16 mouse cellular contexts compared by ENCODE assay signal in genomic region chr7:117585164-117585563, GRCm38 (mm10).
DNase-seq lines count a peak whose midpoint lies in the region; ATAC-seq and TF ChIP-seq lines count a peak whose summit lies in the region.
"Had no signal": no experiment of that assay in that cellular context is flagged by ENCODE, and none has a peak within 500 bp of the region (broad histone marks: within the 10 kb centered on the region; RNA-seq: fewer than 3 reads in every experiment).

No protein-coding gene starts in this region.

- peak; percentile 31 for DNase-seq in embryonic facial prominence, embryonic 14.5 days (ENCODE audit: low spot score)
- no peak for DNase-seq in embryonic facial prominence, embryonic 10.5 days (ENCODE audit: low spot score)
- DNase-seq in layer of hippocampus, postnatal 14 days (ENCODE audit: low spot score in 2 of 2), result peak; percentile 14 to 36
- DNase-seq in layer of hippocampus, adult 9-11 months, result no peak
- DNase-seq in stomach, postnatal 0 days (ENCODE audit: low spot score), result no peak
- no peak for DNase-seq in kidney, postnatal 14 days
- DNase-seq in adrenal gland, postnatal 25 days, result no peak
- DNase-seq: adrenal gland, postnatal 36 days; B cell, adult 2 months; cerebellum, adult 11 months; heart, adult 2 months; kidney, postnatal 25 days had no signal

- TF ChIP-seq CTCF in stomach, postnatal 0 days (IDR thresholded peaks at IDR 0.05; ENCODE audit: low read depth), result no peak

- no peaks in the 10 kb centered on the region for H3K27me3 ChIP-seq in embryonic facial prominence, embryonic 14.5 days (replicated peaks; ENCODE audit: control insufficient read depth, insufficient read depth, low read length)
- H3K27me3 ChIP-seq in embryonic facial prominence, embryonic 10.5 days (replicated peaks; ENCODE audit: low read depth, poor library complexity, severe bottlenecking), result no peaks in the 10 kb centered on the region
- no peaks in the 10 kb centered on the region for H3K27me3 ChIP-seq in stomach, embryonic 14.5 days (ENCODE audit: control insufficient read depth, insufficient read depth, low read length)
- no peaks in the 10 kb centered on the region for H3K27me3 ChIP-seq in stomach, postnatal 0 days (ENCODE audit: control insufficient read depth, insufficient read depth, low read length)
- H3K27me3 ChIP-seq: liver, embryonic 12.5 days; neural tube, embryonic 15.5 days had no signal

- H3K4me1 ChIP-seq in embryonic facial prominence, embryonic 14.5 days (ENCODE audit: control insufficient read depth, insufficient read depth, low read length), result peaks cover 4% of the 10 kb centered on the region; the same call in 1 of the 2 replicates
- H3K4me1 ChIP-seq in embryonic facial prominence, embryonic 10.5 days, result 0 out of 2 replicates have a peak, but pooled peaks cover 5% of the 10 kb centered on the region
- no peaks in the 10 kb centered on the region for H3K4me1 ChIP-seq in stomach, embryonic 14.5 days (ENCODE audit: control insufficient read depth, insufficient read depth, low read length)
- H3K4me1 ChIP-seq in stomach, postnatal 0 days (replicated peaks; ENCODE audit: control insufficient read depth, insufficient read depth), result no peaks in the 10 kb centered on the region
- H3K4me1 ChIP-seq: liver, embryonic 12.5 days had no signal

- 45% methylated on average over 5 of the region's 5 CpGs for WGBS in embryonic facial prominence, embryonic 14.5 days
- 87% methylated on average over 5 of the region's 5 CpGs for WGBS in embryonic facial prominence, embryonic 10.5 days
- WGBS in stomach, embryonic 14.5 days, result 50% methylated on average over 5 of the region's 5 CpGs
- whole genome bisulfite sequencing in stomach, postnatal 0 days, result 43% methylated on average over 5 of the region's 5 CpGs

- no peak overlapping the region for H3K9ac ChIP-seq in embryonic facial prominence, embryonic 14.5 days (ENCODE audit: low read depth, low read length)
- H3K9ac ChIP-seq in stomach, embryonic 14.5 days (replicated peaks; ENCODE audit: low read depth, low read length), result no peak overlapping the region
- no peak overlapping the region for H3K9ac ChIP-seq in stomach, postnatal 0 days (ENCODE audit: low read length)
- H3K9ac ChIP-seq: liver, embryonic 12.5 days; neural tube, embryonic 15.5 days had no signal

- no peak overlapping the region for H3K27ac ChIP-seq in embryonic facial prominence, embryonic 14.5 days (replicated peaks; ENCODE audit: low read depth, low read length)
- no peak overlapping the region for H3K27ac ChIP-seq in embryonic facial prominence, embryonic 10.5 days (replicated peaks)
- no peak overlapping the region for H3K27ac ChIP-seq in stomach, embryonic 14.5 days (ENCODE audit: low read length)
- H3K27ac ChIP-seq in stomach, postnatal 0 days (replicated peaks), result no peak overlapping the region
- H3K27ac ChIP-seq: heart, adult 2 months; liver, embryonic 12.5 days; neural tube, embryonic 15.5 days had no signal

- ATAC-seq in embryonic facial prominence, embryonic 14.5 days (ENCODE audit: low read depth), result no peak
- ATAC-seq in stomach, embryonic 14.5 days (ENCODE audit: insufficient number of reproducible peaks, insufficient read depth, low FRiP score, low read depth), result 0 out of 2 replicates have a peak, but pooled peaks have one; percentile 14
- ATAC-seq in stomach, postnatal 0 days (ENCODE audit: low FRiP score, low TSS enrichment), result no peak
- ATAC-seq: intestine, embryonic 16.5 days; liver, embryonic 12.5 days had no signal

- no peak overlapping the region for H3K4me2 ChIP-seq in embryonic facial prominence, embryonic 14.5 days (ENCODE audit: low read depth, low read length)
- H3K4me2 ChIP-seq in stomach, embryonic 14.5 days (replicated peaks; ENCODE audit: low read depth, low read length), result no peak overlapping the region
- H3K4me2 ChIP-seq in stomach, postnatal 0 days (replicated peaks; ENCODE audit: low read depth), result no peak overlapping the region
- H3K4me2 ChIP-seq: liver, embryonic 12.5 days; neural tube, embryonic 15.5 days had no signal

- TF ChIP-seq EP300 in stomach, postnatal 0 days (optimal IDR thresholded peaks at IDR 0.05), result no peak

- H3K36me3 ChIP-seq in embryonic facial prominence, embryonic 14.5 days (ENCODE audit: control insufficient read depth, insufficient read depth, low read length), result no peaks in the 10 kb centered on the region
- H3K36me3 ChIP-seq in embryonic facial prominence, embryonic 10.5 days (replicated peaks), result no peaks in the 10 kb centered on the region
- no peaks in the 10 kb centered on the region for H3K36me3 ChIP-seq in stomach, embryonic 14.5 days (ENCODE audit: control insufficient read depth, insufficient read depth, low read length)
- no peaks in the 10 kb centered on the region for H3K36me3 ChIP-seq in stomach, postnatal 0 days (ENCODE audit: control insufficient read depth, insufficient read depth, low read length)
- H3K36me3 ChIP-seq: liver, embryonic 12.5 days; neural tube, embryonic 15.5 days had no signal

- no peaks in the 10 kb centered on the region for H3K9me3 ChIP-seq in embryonic facial prominence, embryonic 14.5 days (ENCODE audit: control insufficient read depth, low read length)
- no peaks in the 10 kb centered on the region for H3K9me3 ChIP-seq in embryonic facial prominence, embryonic 10.5 days
- H3K9me3 ChIP-seq in stomach, embryonic 14.5 days (ENCODE audit: control insufficient read depth, low read depth, low read length), result no peaks in the 10 kb centered on the region
- H3K9me3 ChIP-seq in stomach, postnatal 0 days (ENCODE audit: control insufficient read depth, low read length), result no peaks in the 10 kb centered on the region
- H3K9me3 ChIP-seq: liver, embryonic 12.5 days; neural tube, embryonic 15.5 days had no signal

- no peak overlapping the region for H3K4me3 ChIP-seq in embryonic facial prominence, embryonic 14.5 days (ENCODE audit: low read depth, low read length)
- no peak overlapping the region for H3K4me3 ChIP-seq in embryonic facial prominence, embryonic 10.5 days
- H3K4me3 ChIP-seq in stomach, embryonic 14.5 days (ENCODE audit: low read depth, low read length), result no peak overlapping the region
- no peak overlapping the region for H3K4me3 ChIP-seq in stomach, postnatal 0 days (ENCODE audit: low read depth, low read length)
- H3K4me3 ChIP-seq: heart, adult 2 months; liver, embryonic 12.5 days; neural tube, embryonic 15.5 days had no signal

Comparison
In these comparisons a context has a peak if more than half of its experiments do, and no peak if none do; other contexts are left out.
1. DNase-seq: peak in embryonic facial prominence, embryonic 14.5 days (single experiment) and layer of hippocampus, postnatal 14 days (2 of 2); none in embryonic facial prominence, embryonic 10.5 days (single experiment), layer of hippocampus, adult 9-11 months (single experiment), stomach, postnatal 0 days (single experiment), kidney, postnatal 14 days (single experiment) and adrenal gland, postnatal 25 days (single experiment).